Mouse (Mus musculus): ENCODE measurements around the gene Sctr. TPM values are rescaled to one million over a fixed set of nuclear protein-coding genes. Genes with fewer than 3 reads are reported as not detected.

Sctr gene
- total RNA-seq (2023; ENCODE audit: inconsistent age), result not detected in 4 replicates

GRCm38 (mm10) chr1:120006844-120007790, at the start of gene Sctr:
Sctr (plus strand) TSS chr1:120006894.

GRCm38 (mm10) chr1:119996798-119997581, 9.7 kb upstream of the Sctr start, which contains the start of gene Cfap221:
Cfap221 (minus strand) TSS chr1:119997234.

GRCm38 (mm10) chr1:120073519-120074306, 67.0 kb downstream of the Sctr start, which contains the start of gene Tmem37:
Tmem37 (minus strand) TSS chr1:120074074.

Other genes with a start within 250 kb of the Sctr start
- 32.0 to 35.8 TPM (median 32.5 TPM) in 4 replicates for gene Ptpn4, start 169.3 kb upstream of the Sctr start, total RNA-seq (2023; ENCODE audit: inconsistent age)
- 3.3 to 3.6 TPM (median 3.5 TPM) in 4 replicates for gene Tmem177, start 93.7 kb upstream of the Sctr start, total RNA-seq (2023; ENCODE audit: inconsistent age)
- not detected in 4 replicates for gene Cfap221, start 9.7 kb upstream of the Sctr start, total RNA-seq (2023; ENCODE audit: inconsistent age)
- not detected in 4 replicates for gene Tmem37, start 67.2 kb downstream of the Sctr start, total RNA-seq (2023; ENCODE audit: inconsistent age)
- 31.7 to 41.6 TPM (median 37.9 TPM) in 4 replicates for gene Dbi, start 114.2 kb downstream of the Sctr start, total RNA-seq (2023; ENCODE audit: inconsistent age)
- 19.2 to 22.9 TPM (median 20.1 TPM) in 4 replicates for gene 3110009E18Rik, start 114.3 kb downstream of the Sctr start, total RNA-seq (2023; ENCODE audit: inconsistent age)